Mouse (Mus musculus): ENCODE measurements around the gene Klhl11. TPM values are rescaled to one million over a fixed set of nuclear protein-coding genes. Genes with fewer than 3 reads are reported as not detected.

Gene Klhl11
- total and polyA plus RNA-seq, 3 experiments: 3.1 to 8.0 (median 7.2) TPM

- no peaks in the 10 kb centered on the region for H3K27me3 ChIP-seq (ENCODE audit: control insufficient read depth, insufficient read depth, low read length)
- no peaks in the 10 kb centered on the region for H3K36me3 ChIP-seq (ENCODE audit: control insufficient read depth, insufficient read depth, low read length)
- TF ChIP-seq CTCF (IDR thresholded peaks at IDR 0.05) (no peak), POLR2A (IDR thresholded peaks at IDR 0.05; ENCODE audit: insufficient read depth, low read depth, low read length) (no peak), EP300 (IDR thresholded peaks at IDR 0.05; ENCODE audit: insufficient read depth, low read depth, low read length) (no peak)
- no peaks in the 10 kb centered on the region for H3K79me2 ChIP-seq (replicated peaks; ENCODE audit: control insufficient read depth, insufficient read depth, low read length)
- peaks cover 3% of the 10 kb centered on the region for H3K4me1 ChIP-seq (ENCODE audit: control insufficient read depth, insufficient read depth, low read length)
- intact Hi-C loops (cut with DNase I): loop anchor here (5.0 kb wide), 1 partner anchor 269 kb away; no protein-coding TSS in a partner anchor
- H3K9ac ChIP-seq (ENCODE audit: low read depth, low read length): no peak overlapping the region
- peak; percentile 52 to 61 for DNase-seq
- 13% methylated on average over 9 of the region's 9 CpGs for WGBS
- H3K27ac ChIP-seq: peak overlapping the region; percentile 75
- H3K4me3 ChIP-seq: no peak overlapping the region
Measured at GRCm38 (mm10) chr11:100428612-100429199, 43.8 kb downstream of the Klhl11 start.

- TF ChIP-seq CTCF (IDR thresholded peaks at IDR 0.05): no peak
- no peak for TF ChIP-seq EP300 (IDR thresholded peaks at IDR 0.05; ENCODE audit: insufficient read depth, low read depth, low read length)
- no peak for TF ChIP-seq POLR2A (IDR thresholded peaks at IDR 0.05; ENCODE audit: insufficient read depth, low read depth, low read length)
- Histone ChIP-seq H3K36me3 (ENCODE audit: control insufficient read depth, insufficient read depth, low read length) (no peaks in the 10 kb centered on the region), H3K27ac (no peak overlapping the region), H3K27me3 (ENCODE audit: control insufficient read depth, insufficient read depth, low read length) (no peaks in the 10 kb centered on the region), H3K79me2 (replicated peaks; ENCODE audit: control insufficient read depth, insufficient read depth, low read length) (no peaks in the 10 kb centered on the region), H3K4me1 (ENCODE audit: control insufficient read depth, insufficient read depth, low read length) (peaks cover 3% of the 10 kb centered on the region), H3K4me3 (no peak overlapping the region), H3K9ac (ENCODE audit: low read depth, low read length) (no peak overlapping the region)
- intact Hi-C loops (cut with DNase I): loop anchor here (2.0 to 5.0 kb wide), 3 partner anchors 46 to 270 kb away; partner anchors contain the start of gene Klhl11
- DNase-seq: no peak
- 49% methylated on average over 3 of the region's 3 CpGs for WGBS
Measured at GRCm38 (mm10) chr11:100426820-100427219, 45.7 kb downstream of the Klhl11 start.

GRCm38 (mm10) chr11:100425851-100426250 lies 46.7 kb downstream of the Klhl11 start:
- H3K36me3 ChIP-seq (ENCODE audit: control insufficient read depth, insufficient read depth, low read length): no peaks in the 10 kb centered on the region
- no peaks in the 10 kb centered on the region for H3K27me3 ChIP-seq (ENCODE audit: control insufficient read depth, insufficient read depth, low read length)
- H3K27ac ChIP-seq: no peak overlapping the region
- H3K4me3 ChIP-seq: no peak overlapping the region
- 20% methylated on average over 7 of the region's 7 CpGs for WGBS
- H3K9ac ChIP-seq (ENCODE audit: low read depth, low read length): no peak overlapping the region
- H3K79me2 ChIP-seq (replicated peaks; ENCODE audit: control insufficient read depth, insufficient read depth, low read length): no peaks in the 10 kb centered on the region
- intact Hi-C loops (cut with DNase I): loop anchor here (2.0 to 5.0 kb wide), 3 partner anchors 47 to 271 kb away; partner anchors contain the start of gene Klhl11
- peaks cover 3% of the 10 kb centered on the region for H3K4me1 ChIP-seq (ENCODE audit: control insufficient read depth, insufficient read depth, low read length)
- TF ChIP-seq POLR2A (IDR thresholded peaks at IDR 0.05; ENCODE audit: insufficient read depth, low read depth, low read length) (no peak), EP300 (IDR thresholded peaks at IDR 0.05; ENCODE audit: insufficient read depth, low read depth, low read length) (peak; percentile 84), CTCF (IDR thresholded peaks at IDR 0.05) (peak; percentile 82)
- DNase-seq: peak; percentile 77 to 78

GRCm38 (mm10) chr11:100423836-100424235 lies 48.7 kb downstream of the Klhl11 start:
- Histone ChIP-seq H3K36me3 (ENCODE audit: control insufficient read depth, insufficient read depth, low read length) (no peaks in the 10 kb centered on the region), H3K79me2 (replicated peaks; ENCODE audit: control insufficient read depth, insufficient read depth, low read length) (no peaks in the 10 kb centered on the region), H3K4me3 (no peak overlapping the region), H3K9ac (ENCODE audit: low read depth, low read length) (no peak overlapping the region), H3K27me3 (ENCODE audit: control insufficient read depth, insufficient read depth, low read length) (no peaks in the 10 kb centered on the region), H3K27ac (no peak overlapping the region), H3K4me1 (ENCODE audit: control insufficient read depth, insufficient read depth, low read length) (peaks cover 3% of the 10 kb centered on the region)
- WGBS: 95% methylated on average over 7 of the region's 7 CpGs
- DNase-seq: no peak
- no peak for TF ChIP-seq POLR2A (IDR thresholded peaks at IDR 0.05; ENCODE audit: insufficient read depth, low read depth, low read length)
- no peak for TF ChIP-seq EP300 (IDR thresholded peaks at IDR 0.05; ENCODE audit: insufficient read depth, low read depth, low read length)
- TF ChIP-seq CTCF (IDR thresholded peaks at IDR 0.05): no peak
- intact Hi-C loops (cut with DNase I): no loop called here

- no peaks in the 10 kb centered on the region for H3K36me3 ChIP-seq (ENCODE audit: control insufficient read depth, insufficient read depth, low read length)
- intact Hi-C loops (cut with DNase I): no loop called here
- H3K9ac ChIP-seq (ENCODE audit: low read depth, low read length): no peak overlapping the region
- peaks cover under 1% of the 10 kb centered on the region; the same call in 1 of the 2 replicates for H3K4me1 ChIP-seq (ENCODE audit: control insufficient read depth, insufficient read depth, low read length)
- TF ChIP-seq POLR2A (IDR thresholded peaks at IDR 0.05; ENCODE audit: insufficient read depth, low read depth, low read length): no peak
- TF ChIP-seq CTCF (IDR thresholded peaks at IDR 0.05): no peak
- TF ChIP-seq EP300 (IDR thresholded peaks at IDR 0.05; ENCODE audit: insufficient read depth, low read depth, low read length): no peak
- H3K27me3 ChIP-seq (ENCODE audit: control insufficient read depth, insufficient read depth, low read length): no peaks in the 10 kb centered on the region
- no peak overlapping the region for H3K4me3 ChIP-seq
- no peaks in the 10 kb centered on the region for H3K79me2 ChIP-seq (replicated peaks; ENCODE audit: control insufficient read depth, insufficient read depth, low read length)
- WGBS: 75% methylated on average over 8 of the region's 8 CpGs
- no peak overlapping the region for H3K27ac ChIP-seq
- no peak for DNase-seq
Measured at GRCm38 (mm10) chr11:100421537-100421936, 51.0 kb downstream of the Klhl11 start.
